Mouse (Mus musculus) forebrain, embryonic 12.5 days (tissue): ENCODE data around the gene Fgf6. TPM values are rescaled to one million over a fixed set of nuclear protein-coding genes. Genes with fewer than 3 reads are reported as not detected.

Experiments
- ATAC-seq: fragments of 200-750 bp; cut with Nextera tagmentation; 2 replicates; pipeline ENCODE4 v1.8.0; 2017; ENCODE audit warnings: moderate TSS enrichment; ENCODE audit not compliant: low FRiP score
- H3K27ac ChIP-seq: fragments of 300-500 bp; sonication (generic); 2 replicates; pipeline ENCODE4 v1.5.1; 2016; ENCODE audit warnings: mild to moderate bottlenecking
- H3K27me3 ChIP-seq: fragments of 300-500 bp; sonication (generic); 2 replicates; pipeline ENCODE4 v1.6.1; 2016; ENCODE audit warnings: mild to moderate bottlenecking
- H3K36me3 ChIP-seq: fragments of 300-500 bp; sonication (generic); replicated peaks from 2 replicates; pipeline ENCODE4 v1.6.1; 2016; ENCODE audit warnings: mild to moderate bottlenecking
- H3K4me1 ChIP-seq: fragments of 300-500 bp; sonication (generic); 2 replicates; pipeline ENCODE4 v1.6.1; 2016
- H3K4me2 ChIP-seq: fragments of 300-500 bp; sonication (generic); 2 replicates; pipeline ENCODE4 v1.6.1; 2016; ENCODE audit warnings: mild to moderate bottlenecking, moderate library complexity
- H3K4me3 ChIP-seq: fragments of 300-500 bp; sonication (generic); replicated peaks from 2 replicates; pipeline ENCODE4 v1.5.1; 2016; ENCODE audit warnings: mild to moderate bottlenecking
- H3K9ac ChIP-seq: fragments of 300-500 bp; sonication (generic); 2 replicates; pipeline ENCODE4 v1.6.1; 2016; ENCODE audit warnings: mild to moderate bottlenecking
- H3K9me3 ChIP-seq: fragments of 300-500 bp; sonication (generic); 2 replicates; pipeline ENCODE4 v1.6.1; 2016
- WGBS: fragments of 180-500 bp; shearing (Covaris S2); methylation state at CpG from one replicate; pipeline ENCODE4 v1.1.7; 2016; 5-methylcytosine and 5-hydroxymethylcytosine counted together
- polyA plus RNA-seq: library from polyadenylated mRNA; unstranded; fragments of >200 nt; fragmentation: Nextera tagmentation; extraction: Ambion mirVana; gene quantifications from 2 replicates; pipeline ENCODE4 v1.2.1, GENCODE M21; 2016

Gene Fgf6
- polyA plus RNA-seq: not detected in 2 replicates

- no peak within 1 kb of the TSS for H3K4me3 ChIP-seq
- no peak for ATAC-seq
- H3K4me1 ChIP-seq: peaks cover 21% of the 10 kb centered on the region
- H3K27ac ChIP-seq: no peak within 1 kb of the TSS
- H3K9ac ChIP-seq: no peak within 1 kb of the TSS
- H3K4me2 ChIP-seq: no peak within 1 kb of the TSS
- H3K9me3 ChIP-seq: no peaks in the 10 kb centered on the region
- H3K27me3 ChIP-seq: peaks cover 8% of the 10 kb centered on the region; the same call in 1 of the 2 replicates
- no peaks in the 10 kb centered on the region for H3K36me3 ChIP-seq
- 85% methylated on average over 26 of the region's 26 CpGs for WGBS
Observed at GRCm38 (mm10) chr6:127014906-127015770, at the start of gene Fgf6. Gene Fgf6, plus strand, starts transcription at chr6:127015586.

- H3K4me2 ChIP-seq: no peak overlapping the region
- no peaks in the 10 kb centered on the region for H3K4me1 ChIP-seq
- no peak overlapping the region for H3K4me3 ChIP-seq
- peaks cover 27% of the 10 kb centered on the region for H3K36me3 ChIP-seq
- H3K9me3 ChIP-seq: no peaks in the 10 kb centered on the region
- H3K27me3 ChIP-seq: no peaks in the 10 kb centered on the region
- no peak for ATAC-seq
- 92% methylated on average over 14 of the region's 14 CpGs for WGBS
- H3K27ac ChIP-seq: no peak overlapping the region
- no peak overlapping the region for H3K9ac ChIP-seq
Observed at GRCm38 (mm10) chr6:126966241-126967026, 49.0 kb upstream of the Fgf6 start.

GRCm38 (mm10) chr6:126981539-126982234 is 33.7 kb upstream of the Fgf6 start:
- H3K27me3 ChIP-seq: no peaks in the 10 kb centered on the region
- ATAC-seq: no peak
- H3K9me3 ChIP-seq: no peaks in the 10 kb centered on the region
- WGBS: 69% methylated on average over 5 of the region's 5 CpGs
- H3K9ac ChIP-seq: no peak overlapping the region
- no peaks in the 10 kb centered on the region for H3K4me1 ChIP-seq
- H3K27ac ChIP-seq: no peak overlapping the region
- H3K4me2 ChIP-seq: no peak overlapping the region
- H3K36me3 ChIP-seq: no peaks in the 10 kb centered on the region; the same call in none of the 2 replicates
- no peak overlapping the region for H3K4me3 ChIP-seq

- no peak for ATAC-seq
- H3K4me1 ChIP-seq: no peaks in the 10 kb centered on the region
- 66% methylated on average over 2 of the region's 2 CpGs for WGBS
Observed at GRCm38 (mm10) chr6:126993676-126994075, 21.7 kb upstream of the Fgf6 start.

GRCm38 (mm10) chr6:126995494-126995893 is 19.9 kb upstream of the Fgf6 start:
- no peak overlapping the region for H3K4me3 ChIP-seq
- WGBS: 90% methylated on average over 3 of the region's 3 CpGs
- H3K27ac ChIP-seq: no peak overlapping the region

More at GRCm38 (mm10) chr6:126993676-126994075, 21.7 kb upstream of the Fgf6 start:
- Histone ChIP-seq H3K9ac (no peak overlapping the region), H3K4me2 (no peak overlapping the region), H3K27ac (no peak overlapping the region), H3K27me3 (no peaks in the 10 kb centered on the region), H3K9me3 (no peaks in the 10 kb centered on the region), H3K36me3 (no peaks in the 10 kb centered on the region), H3K4me3 (no peak overlapping the region)

GRCm38 (mm10) chr6:126996399-126996798 is 19.0 kb upstream of the Fgf6 start:
- Histone ChIP-seq H3K27ac (no peak overlapping the region), H3K36me3 (no peaks in the 10 kb centered on the region), H3K27me3 (no peaks in the 10 kb centered on the region), H3K4me3 (no peak overlapping the region), H3K4me1 (no peaks in the 10 kb centered on the region), H3K9me3 (no peaks in the 10 kb centered on the region), H3K4me2 (no peak overlapping the region), H3K9ac (no peak overlapping the region)
- WGBS: 93% methylated on average over 5 of the region's 5 CpGs
- no peak for ATAC-seq

More at GRCm38 (mm10) chr6:126995494-126995893, 19.9 kb upstream of the Fgf6 start:
- Histone ChIP-seq H3K9ac (no peak overlapping the region), H3K27me3 (no peaks in the 10 kb centered on the region), H3K4me1 (no peaks in the 10 kb centered on the region), H3K36me3 (no peaks in the 10 kb centered on the region), H3K9me3 (no peaks in the 10 kb centered on the region), H3K4me2 (no peak overlapping the region)
- ATAC-seq: no peak

- H3K9ac ChIP-seq: no peak overlapping the region
- no peak overlapping the region for H3K4me2 ChIP-seq
- no peaks in the 10 kb centered on the region for H3K36me3 ChIP-seq
- ATAC-seq: no peak
- no peak overlapping the region for H3K4me3 ChIP-seq
- 88% methylated on average over 3 of the region's 3 CpGs for WGBS
- H3K9me3 ChIP-seq: no peaks in the 10 kb centered on the region
- no peaks in the 10 kb centered on the region for H3K27me3 ChIP-seq
- H3K27ac ChIP-seq: no peak overlapping the region
- no peaks in the 10 kb centered on the region for H3K4me1 ChIP-seq
Observed at GRCm38 (mm10) chr6:127005646-127006045, 9.7 kb upstream of the Fgf6 start.

GRCm38 (mm10) chr6:127006551-127006950 is 8.8 kb upstream of the Fgf6 start:
- H3K27me3 ChIP-seq: no peaks in the 10 kb centered on the region
- H3K4me2 ChIP-seq: no peak overlapping the region
- H3K4me3 ChIP-seq: no peak overlapping the region
- no peak for ATAC-seq
- H3K27ac ChIP-seq: no peak overlapping the region
- H3K9me3 ChIP-seq: no peaks in the 10 kb centered on the region
- no peak overlapping the region for H3K9ac ChIP-seq
- no peaks in the 10 kb centered on the region for H3K36me3 ChIP-seq
- peaks cover 2% of the 10 kb centered on the region; the same call in 1 of the 2 replicates for H3K4me1 ChIP-seq
- 88% methylated on average over 3 of the region's 3 CpGs for WGBS

- WGBS: 84% methylated on average over 13 of the region's 13 CpGs
Observed at GRCm38 (mm10) chr6:127010021-127010420, 5.4 kb upstream of the Fgf6 start.

GRCm38 (mm10) chr6:127011947-127012535 is 3.3 kb upstream of the Fgf6 start:
- Histone ChIP-seq H3K36me3 (no peaks in the 10 kb centered on the region), H3K4me1 (peaks cover 8% of the 10 kb centered on the region), H3K9me3 (no peaks in the 10 kb centered on the region), H3K27ac (no peak overlapping the region), H3K9ac (no peak overlapping the region), H3K4me2 (no peak overlapping the region), H3K27me3 (no peaks in the 10 kb centered on the region), H3K4me3 (no peak overlapping the region)
- WGBS: 73% methylated on average over 13 of the region's 13 CpGs
- ATAC-seq: no peak; the same call in 1 of the 2 replicates

More at GRCm38 (mm10) chr6:127010021-127010420, 5.4 kb upstream of the Fgf6 start:
- Histone ChIP-seq H3K4me1 (peaks cover 8% of the 10 kb centered on the region), H3K9me3 (no peaks in the 10 kb centered on the region), H3K9ac (no peak overlapping the region), H3K4me3 (no peak overlapping the region), H3K27me3 (no peaks in the 10 kb centered on the region), H3K36me3 (no peaks in the 10 kb centered on the region), H3K27ac (no peak overlapping the region), H3K4me2 (no peak overlapping the region)
- no peak for ATAC-seq

GRCm38 (mm10) chr6:127019254-127019653 is 3.9 kb downstream of the Fgf6 start:
- no peak overlapping the region for H3K9ac ChIP-seq
- H3K27ac ChIP-seq: no peak overlapping the region
- H3K9me3 ChIP-seq: no peaks in the 10 kb centered on the region
- no peaks in the 10 kb centered on the region for H3K36me3 ChIP-seq
- peaks cover 17% of the 10 kb centered on the region; the same call in 1 of the 2 replicates for H3K27me3 ChIP-seq
- peaks cover 20% of the 10 kb centered on the region for H3K4me1 ChIP-seq
- no peak overlapping the region for H3K4me3 ChIP-seq
- no peak for ATAC-seq
- WGBS: 7% methylated on average over 6 of the region's 6 CpGs
- H3K4me2 ChIP-seq: no peak overlapping the region
